Mouse (Mus musculus) neural tube, embryonic 15.5 days (tissue): ENCODE results near the gene Zfp454. TPM values are rescaled to one million over a fixed set of nuclear protein-coding genes. Genes with fewer than 3 reads are reported as not detected.
A peak's percentile ranks its signal among the peaks of the same experiment; 100 is the strongest.

Experiments
- ATAC-seq: fragments of 200-750 bp; cut with Nextera tagmentation; 2 replicates; pipeline ENCODE4 v1.8.0; 2017; ENCODE audit warnings: mild to moderate bottlenecking, moderate TSS enrichment, moderate library complexity; ENCODE audit not compliant: low FRiP score
- H3K27ac ChIP-seq: fragments of 300-500 bp; sonication (generic); replicated peaks from 2 replicates; pipeline ENCODE4 v1.5.1; 2015; ENCODE audit warnings: mild to moderate bottlenecking, inconsistent platforms
- H3K27me3 ChIP-seq: fragments of 300-500 bp; sonication (generic); replicated peaks from 2 replicates; pipeline ENCODE4 v1.6.1; 2015; ENCODE audit warnings: inconsistent platforms
- H3K36me3 ChIP-seq: fragments of 300-500 bp; sonication (generic); 2 replicates; pipeline ENCODE4 v1.6.1; 2015; ENCODE audit warnings: inconsistent platforms
- H3K4me1 ChIP-seq: fragments of 300-500 bp; sonication (generic); 2 replicates; pipeline ENCODE4 v1.6.1; 2015; ENCODE audit warnings: inconsistent platforms
- H3K4me2 ChIP-seq: fragments of 300-500 bp; sonication (generic); 2 replicates; pipeline ENCODE4 v1.6.1; 2015; ENCODE audit warnings: inconsistent platforms, mild to moderate bottlenecking, moderate library complexity
- H3K4me3 ChIP-seq: fragments of 300-500 bp; sonication (generic); replicated peaks from 2 replicates; pipeline ENCODE4 v1.5.1; 2015; ENCODE audit warnings: mild to moderate bottlenecking, inconsistent platforms
- H3K9ac ChIP-seq: fragments of 300-500 bp; sonication (generic); replicated peaks from 2 replicates; pipeline ENCODE4 v1.6.1; 2015; ENCODE audit warnings: mild to moderate bottlenecking, inconsistent platforms
- H3K9me3 ChIP-seq: fragments of 300-500 bp; sonication (generic); replicated peaks from 2 replicates; pipeline ENCODE4 v1.6.1; 2016; ENCODE audit warnings: inconsistent platforms
- WGBS: fragments of 180-500 bp; shearing (Covaris S2); methylation state at CpG from one replicate; pipeline ENCODE4 v1.1.7; 2015; ENCODE audit warnings: mixed read lengths; 5-methylcytosine and 5-hydroxymethylcytosine counted together
- polyA plus RNA-seq: library from polyadenylated mRNA; unstranded; fragments of >200 nt; fragmentation: Nextera tagmentation; extraction: Ambion mirVana; gene quantifications from 2 replicates; pipeline ENCODE4 v1.2.1, GENCODE M21; 2015

Gene Zfp454
- polyA plus RNA-seq, 1 experiment from 2014 or later = 10.8 TPM

DNA sequence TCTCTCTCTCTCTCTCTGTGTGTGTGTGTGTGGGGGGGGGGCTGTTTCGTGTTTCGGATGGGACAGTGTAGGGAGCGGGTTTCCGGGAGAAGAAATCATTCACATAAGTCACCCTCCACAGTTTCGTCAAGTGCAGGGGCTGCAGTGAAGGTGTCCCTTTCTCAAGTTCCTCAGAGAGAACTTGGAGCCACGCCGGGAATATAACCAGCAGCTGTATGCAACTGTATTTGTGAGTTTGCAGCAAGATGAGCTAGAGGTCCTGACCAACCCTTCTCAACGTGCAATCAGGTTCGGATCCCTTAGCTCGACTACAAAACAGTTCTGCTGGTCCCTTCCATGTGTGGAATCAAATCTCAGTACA is 538 bp downstream of the Zfp454 start:
- H3K27ac ChIP-seq = peak overlapping the region; percentile 82
- 0 out of 2 replicates have a peak, but pooled peaks cover under 1% of the 10 kb centered on the region for H3K9me3 ChIP-seq
- H3K4me2 ChIP-seq = peak overlapping the region; percentile 81
- H3K36me3 ChIP-seq = peaks cover 31% of the 10 kb centered on the region
- H3K4me1 ChIP-seq = peaks cover 18% of the 10 kb centered on the region
- ATAC-seq = peak; percentile 28
- H3K9ac ChIP-seq = peak overlapping the region; percentile 67
- H3K27me3 ChIP-seq = no peaks in the 10 kb centered on the region
- WGBS = 20% methylated on average over 10 of the region's 10 CpGs
- H3K4me3 ChIP-seq = peak overlapping the region; percentile 54

DNA sequence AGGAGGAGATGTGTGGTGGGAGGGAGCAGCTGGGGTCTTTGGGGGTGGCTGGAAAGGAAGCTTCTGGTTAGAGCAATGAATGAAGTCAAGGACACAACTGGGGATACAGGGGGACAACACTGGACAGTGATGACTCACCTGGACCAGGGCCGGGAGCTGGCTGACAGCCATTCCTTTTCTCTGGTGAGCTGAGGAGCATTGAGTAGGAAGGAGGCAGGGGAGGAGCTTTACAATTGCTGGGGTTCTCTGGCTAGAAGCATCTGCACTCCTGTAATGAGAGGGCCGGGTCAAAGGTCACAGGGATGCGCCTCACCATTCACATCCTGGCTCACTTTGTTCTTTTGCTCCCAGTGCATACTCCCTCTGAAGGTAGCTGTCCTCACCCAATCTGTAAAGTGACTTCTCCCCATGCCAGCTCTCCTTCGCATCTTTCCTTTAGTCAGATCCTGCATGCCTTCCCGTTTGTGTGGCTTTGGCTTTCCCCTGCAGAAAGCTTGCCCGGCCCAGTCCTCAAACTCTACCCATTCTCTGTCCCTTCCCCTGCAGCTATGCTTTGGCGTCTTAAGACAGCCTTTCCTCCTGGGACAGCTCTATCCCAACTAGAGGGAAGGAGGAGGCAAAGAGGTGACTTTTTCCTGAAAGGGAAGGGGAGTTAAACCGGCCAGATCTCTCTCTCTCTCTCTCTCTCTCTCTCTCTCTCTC is 1.1 kb downstream of the Zfp454 start:
- Histone ChIP-seq H3K9me3 (no peaks in the 10 kb centered on the region), H3K9ac (peak overlapping the region; percentile 67), H3K4me2 (peak overlapping the region; percentile 81), H3K36me3 (peaks cover 36% of the 10 kb centered on the region), H3K4me1 (peaks cover 18% of the 10 kb centered on the region), H3K27ac (no peak overlapping the region; the same call in 1 of the 2 replicates), H3K4me3 (peak overlapping the region; percentile 54), H3K27me3 (no peaks in the 10 kb centered on the region)
- no peak for ATAC-seq
- 51% methylated on average over 8 of the region's 8 CpGs for WGBS

GRCm38 (mm10) chr11:50883756-50884155 is 3.7 kb downstream of the Zfp454 start:
- WGBS = 83% methylated on average over 3 of the region's 3 CpGs
- H3K4me1 ChIP-seq = peaks cover 18% of the 10 kb centered on the region
- no peak for ATAC-seq

DNA sequence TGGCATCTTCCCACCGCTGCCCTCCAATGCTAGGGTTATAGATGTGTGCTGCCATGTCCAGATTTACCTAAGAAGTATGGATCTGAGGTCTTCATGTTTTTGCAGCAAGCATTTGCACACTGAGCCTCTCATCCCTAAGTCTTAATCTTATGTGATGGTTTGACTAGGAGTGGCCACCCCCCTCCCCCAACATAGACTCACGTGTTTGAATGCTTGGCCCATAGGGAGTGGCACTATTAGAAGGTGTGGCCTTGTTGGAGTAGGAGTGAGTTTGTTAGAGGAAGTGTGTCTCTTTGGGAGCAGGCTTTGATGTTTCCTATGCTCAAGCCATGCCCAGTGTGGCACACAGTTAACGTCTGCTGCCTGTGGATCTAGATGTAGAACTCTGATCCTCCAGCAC is 8.8 kb downstream of the Zfp454 start:
- Histone ChIP-seq H3K4me2 (no peak overlapping the region), H3K27ac (no peak overlapping the region), H3K9me3 (peaks cover 11% of the 10 kb centered on the region), H3K27me3 (no peaks in the 10 kb centered on the region), H3K4me3 (no peak overlapping the region), H3K9ac (no peak overlapping the region), H3K4me1 (no peaks in the 10 kb centered on the region), H3K36me3 (peaks cover 90% of the 10 kb centered on the region)
- WGBS = 93% methylated on average over 3 of the region's 3 CpGs
- ATAC-seq = no peak

More at GRCm38 (mm10) chr11:50883756-50884155, 3.7 kb downstream of the Zfp454 start:
- Histone ChIP-seq H3K27me3 (no peaks in the 10 kb centered on the region), H3K9me3 (no peaks in the 10 kb centered on the region), H3K4me3 (no peak overlapping the region), H3K27ac (no peak overlapping the region), H3K4me2 (no peak overlapping the region), H3K36me3 (peaks cover 59% of the 10 kb centered on the region), H3K9ac (no peak overlapping the region)

DNA sequence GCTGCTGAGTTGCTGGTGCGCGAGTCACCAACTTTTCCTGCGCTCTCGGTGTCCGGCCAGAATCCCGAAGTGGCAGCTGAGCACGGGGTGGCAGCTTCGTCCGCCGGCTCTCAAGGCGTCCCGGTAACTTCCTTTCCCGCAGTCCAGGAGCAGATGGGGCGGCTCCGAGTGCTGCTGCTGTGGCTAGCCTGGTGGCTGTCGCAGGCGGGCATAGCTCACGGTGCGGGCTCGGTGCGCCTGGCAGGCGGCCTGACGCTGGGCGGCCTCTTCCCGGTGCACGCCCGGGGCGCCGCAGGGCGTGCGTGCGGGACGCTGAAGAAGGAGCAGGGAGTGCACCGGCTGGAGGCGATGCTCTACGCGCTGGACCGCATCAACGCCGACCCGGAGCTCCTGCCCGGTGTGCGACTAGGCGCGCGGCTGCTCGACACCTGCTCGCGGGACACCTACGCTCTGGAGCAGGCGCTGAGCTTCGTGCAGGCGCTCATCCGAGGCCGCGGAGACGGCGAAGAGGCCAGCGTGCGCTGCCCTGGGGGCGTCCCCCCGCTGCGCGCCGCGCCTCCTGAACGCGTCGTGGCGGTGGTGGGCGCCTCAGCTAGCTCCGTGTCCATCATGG is 36.4 kb downstream of the Zfp454 start:
- no peak for ATAC-seq
- WGBS = under 1% methylated on average over 72 of the region's 72 CpGs
- Histone ChIP-seq H3K27me3 (peaks cover 64% of the 10 kb centered on the region), H3K4me2 (peak overlapping the region; percentile 98), H3K9ac (peak overlapping the region; percentile 48), H3K27ac (no peak overlapping the region), H3K36me3 (no peaks in the 10 kb centered on the region), H3K4me3 (peak overlapping the region; percentile 48), H3K4me1 (peaks cover 22% of the 10 kb centered on the region), H3K9me3 (no peaks in the 10 kb centered on the region)

DNA sequence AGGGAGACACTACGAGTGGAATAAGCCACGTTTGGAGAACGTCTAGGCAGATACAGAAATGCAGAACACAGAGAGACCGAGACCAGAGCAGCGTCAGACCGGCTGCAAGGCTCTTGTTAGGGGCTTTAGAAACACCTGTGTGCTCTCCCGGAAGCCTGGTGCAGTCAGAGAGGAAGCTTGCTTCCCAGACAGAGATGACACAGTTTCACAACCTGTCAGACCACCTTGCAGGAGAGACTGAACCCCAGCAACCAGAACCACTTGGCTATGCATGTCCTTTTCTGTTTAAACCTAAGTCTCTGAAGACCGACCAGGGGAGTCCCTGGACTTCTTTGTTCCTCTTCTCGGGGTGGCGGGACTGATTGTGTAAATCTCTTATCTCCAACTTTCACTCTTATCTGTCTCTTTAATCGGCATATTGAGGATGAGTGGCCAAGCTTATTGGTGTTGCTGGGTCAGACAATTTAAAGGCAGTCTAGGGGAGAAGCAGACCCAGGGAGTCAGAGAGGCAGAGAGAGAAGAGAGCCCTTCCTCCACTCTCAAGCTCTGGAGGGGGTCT is 37.2 kb downstream of the Zfp454 start, which contains the start of gene Grm6:
TSS of gene Grm6 (plus strand) at position 509 of the 559 bp plus-strand sequence.
- Histone ChIP-seq H3K9me3 (no peaks in the 10 kb centered on the region), H3K27ac (no peak within 1 kb of the TSS), H3K4me1 (peaks cover 22% of the 10 kb centered on the region), H3K9ac (peak within 1 kb of the TSS; percentile 48), H3K27me3 (peaks cover 64% of the 10 kb centered on the region), H3K4me2 (peak within 1 kb of the TSS; percentile 98), H3K36me3 (no peaks in the 10 kb centered on the region), H3K4me3 (peak within 1 kb of the TSS; percentile 48)
- WGBS = 1% methylated on average over 11 of the region's 11 CpGs
- ATAC-seq = no peak

DNA sequence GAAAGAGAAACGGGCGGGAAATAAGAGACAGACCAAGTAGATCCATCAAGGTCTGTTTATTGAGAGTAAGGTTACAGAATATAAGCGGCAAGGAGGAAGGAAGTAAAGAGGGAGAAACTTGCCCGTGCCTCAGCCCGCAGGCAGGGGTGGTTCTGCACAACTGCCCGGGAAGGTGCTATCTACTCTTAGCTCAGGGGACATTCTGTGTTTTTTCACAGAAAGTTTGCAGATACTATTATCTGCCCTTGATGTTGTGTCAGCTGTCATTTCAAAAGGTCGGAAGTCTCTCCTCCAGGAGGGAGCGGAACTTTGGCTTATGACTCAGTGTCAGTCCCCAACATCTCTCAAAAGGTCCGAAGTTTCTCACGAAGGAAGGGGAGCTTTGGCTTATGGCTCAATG is 38.1 kb downstream of the Zfp454 start:
- Histone ChIP-seq H3K9me3 (no peaks in the 10 kb centered on the region), H3K36me3 (no peaks in the 10 kb centered on the region), H3K4me1 (peaks cover 22% of the 10 kb centered on the region), H3K27me3 (peaks cover 64% of the 10 kb centered on the region), H3K9ac (no peak overlapping the region), H3K4me3 (no peak overlapping the region), H3K4me2 (no peak overlapping the region), H3K27ac (no peak overlapping the region)
- ATAC-seq = no peak
- WGBS = 10% methylated on average over 10 of the region's 10 CpGs

GRCm38 (mm10) chr11:50848520-50849137 is 38.8 kb downstream of the Zfp454 start:
- ATAC-seq = no peak
- no peaks in the 10 kb centered on the region for H3K9me3 ChIP-seq
- H3K27me3 ChIP-seq = peaks cover 62% of the 10 kb centered on the region
- no peak overlapping the region for H3K27ac ChIP-seq
- no peaks in the 10 kb centered on the region for H3K36me3 ChIP-seq
- H3K4me1 ChIP-seq = peaks cover 22% of the 10 kb centered on the region
- H3K4me2 ChIP-seq = no peak overlapping the region
- WGBS = 33% methylated on average over 3 of the region's 3 CpGs
- no peak overlapping the region for H3K9ac ChIP-seq
- no peak overlapping the region for H3K4me3 ChIP-seq

- no peak for ATAC-seq
- H3K9ac ChIP-seq = no peak overlapping the region
- peaks cover 21% of the 10 kb centered on the region for H3K4me1 ChIP-seq
- 64% methylated on average over 5 of the region's 5 CpGs for WGBS
- no peak overlapping the region for H3K4me3 ChIP-seq
- no peaks in the 10 kb centered on the region for H3K9me3 ChIP-seq
- H3K4me2 ChIP-seq = no peak overlapping the region
- H3K36me3 ChIP-seq = no peaks in the 10 kb centered on the region
- no peak overlapping the region for H3K27ac ChIP-seq
- peaks cover 48% of the 10 kb centered on the region for H3K27me3 ChIP-seq
These were observed 40.4 kb downstream of the Zfp454 start for GRCm38 (mm10) chr11:50847047-50847446.

GRCm38 (mm10) chr11:50845951-50846350 is 41.5 kb downstream of the Zfp454 start:
- ATAC-seq = no peak
- H3K9ac ChIP-seq = no peak overlapping the region
- H3K4me1 ChIP-seq = peaks cover 14% of the 10 kb centered on the region
- 93% methylated on average over 3 of the region's 3 CpGs for WGBS
- peaks cover 37% of the 10 kb centered on the region for H3K27me3 ChIP-seq
- H3K4me2 ChIP-seq = no peak overlapping the region
- no peaks in the 10 kb centered on the region for H3K9me3 ChIP-seq
- H3K4me3 ChIP-seq = no peak overlapping the region
- H3K36me3 ChIP-seq = no peaks in the 10 kb centered on the region
- no peak overlapping the region for H3K27ac ChIP-seq

DNA sequence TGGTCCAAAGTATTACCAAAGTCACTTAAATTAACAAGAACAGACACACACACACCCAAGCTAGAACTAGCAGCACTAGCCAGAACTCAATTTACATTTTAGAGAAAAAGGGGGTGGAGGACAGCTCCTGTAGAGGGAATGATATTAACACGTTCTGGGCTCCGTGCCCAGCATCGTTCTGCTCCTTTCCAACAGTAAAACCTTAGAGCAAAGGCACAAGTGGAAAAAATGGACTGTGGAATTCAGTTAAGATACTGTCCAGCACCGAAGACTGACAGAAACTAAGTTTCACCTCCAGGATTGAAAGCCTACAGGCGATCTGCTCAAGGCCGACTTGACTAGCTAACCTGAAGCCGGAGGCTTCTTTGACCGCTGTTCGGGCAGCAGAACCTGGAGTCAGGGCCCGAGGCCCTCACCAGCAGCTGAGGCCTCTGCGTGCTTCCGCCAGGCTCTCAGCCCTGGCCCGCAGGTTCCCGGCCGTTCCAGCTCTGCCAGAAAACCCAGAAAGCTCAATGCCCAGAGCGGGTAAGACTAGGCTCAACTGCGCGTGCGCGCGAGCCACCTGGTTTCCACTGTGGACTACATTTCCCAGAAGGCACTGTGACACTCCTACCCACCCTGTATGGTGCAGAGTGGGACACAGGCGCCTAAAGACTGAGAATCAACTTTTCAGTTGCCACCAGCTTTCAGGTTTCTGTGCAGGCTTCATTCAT is 46.3 kb downstream of the Zfp454 start, which contains the start of gene Zfp879:
TSS of gene Zfp879 (minus strand) at position 530 of the 713 bp plus-strand sequence.
- peak within 1 kb of the TSS; percentile 73 for H3K4me2 ChIP-seq
- H3K27ac ChIP-seq = peak within 1 kb of the TSS; percentile 82
- H3K36me3 ChIP-seq = 0 out of 2 replicates have a peak, but pooled peaks cover 4% of the 10 kb centered on the region
- H3K27me3 ChIP-seq = no peaks in the 10 kb centered on the region; the same call in 1 of the 2 replicates
- 20% methylated on average over 22 of the region's 22 CpGs for WGBS
- H3K4me3 ChIP-seq = peak within 1 kb of the TSS; percentile 47
- peak; percentile 98 for ATAC-seq
- no peaks in the 10 kb centered on the region for H3K9me3 ChIP-seq
- H3K9ac ChIP-seq = peak within 1 kb of the TSS; percentile 59
- H3K4me1 ChIP-seq = peaks cover 12% of the 10 kb centered on the region
